Mouse (Mus musculus) macrophage (primary cell): ENCODE data around the gene Sphk1. TPM values are rescaled to one million over a fixed set of nuclear protein-coding genes. Genes with fewer than 3 reads are reported as not detected.

Experiments
- H3K27ac ChIP-seq: fragments of 350-480 bp; formaldehyde crosslinking; 2 replicates; pipeline ENCODE4 v1.9.0; 2021
- H3K36me3 ChIP-seq: fragments of 350-480 bp; formaldehyde crosslinking; 2 replicates; pipeline ENCODE4 v1.9.0; 2021; ENCODE audit errors: inconsistent target
- H3K4me3 ChIP-seq: fragments of 350-480 bp; formaldehyde crosslinking; 2 replicates; pipeline ENCODE4 v1.9.0; 2021; ENCODE audit errors: inconsistent target
- H3K79me2 ChIP-seq: fragments of 350-480 bp; formaldehyde crosslinking; 2 replicates; pipeline ENCODE4 v1.9.0; 2021; ENCODE audit errors: inconsistent target
- WGBS: methylation state at CpG from one replicate; pipeline ENCODE4 v1.1.7; 2026; ENCODE audit warnings: inconsistent platforms; ENCODE audit not compliant: missing documents; 5-methylcytosine and 5-hydroxymethylcytosine counted together
- polyA plus RNA-seq: library from polyadenylated mRNA; stranded (reverse); fragments of 250-400 nt; gene quantifications from 3 replicates; pipeline ENCODE4 v1.2.4, GENCODE M21; 2018; ENCODE audit warnings: inconsistent platforms

Sphk1 gene
- polyA plus RNA-seq, 1 experiment from 2014 or later, result 0.22 TPM

DNA sequence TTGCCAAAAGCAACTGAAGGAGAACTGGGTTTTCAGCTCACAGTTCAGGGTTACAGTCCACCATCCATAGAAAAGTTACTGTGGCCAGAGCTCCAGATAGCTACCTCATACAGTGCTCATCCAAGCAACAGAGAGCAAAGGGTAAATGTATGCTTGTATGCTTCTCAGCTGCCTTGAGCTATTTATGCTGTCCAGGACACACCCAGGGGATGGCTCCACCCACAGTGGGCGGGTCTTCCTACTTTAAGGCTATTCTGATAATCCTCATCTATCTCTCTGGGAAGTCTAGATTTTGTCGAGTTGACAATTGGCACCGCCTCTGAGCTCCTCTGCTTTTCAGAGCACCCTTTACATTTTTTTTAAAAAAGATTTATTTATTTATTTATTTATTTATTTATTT is 9.6 kb upstream of the Sphk1 start:
- Histone ChIP-seq H3K4me3 (no peak overlapping the region), H3K27ac (no peak overlapping the region), H3K79me2 (no peaks in the 10 kb centered on the region), H3K36me3 (no peaks in the 10 kb centered on the region)
- WGBS, result 60% methylated on average over 3 of the region's 3 CpGs

DNA sequence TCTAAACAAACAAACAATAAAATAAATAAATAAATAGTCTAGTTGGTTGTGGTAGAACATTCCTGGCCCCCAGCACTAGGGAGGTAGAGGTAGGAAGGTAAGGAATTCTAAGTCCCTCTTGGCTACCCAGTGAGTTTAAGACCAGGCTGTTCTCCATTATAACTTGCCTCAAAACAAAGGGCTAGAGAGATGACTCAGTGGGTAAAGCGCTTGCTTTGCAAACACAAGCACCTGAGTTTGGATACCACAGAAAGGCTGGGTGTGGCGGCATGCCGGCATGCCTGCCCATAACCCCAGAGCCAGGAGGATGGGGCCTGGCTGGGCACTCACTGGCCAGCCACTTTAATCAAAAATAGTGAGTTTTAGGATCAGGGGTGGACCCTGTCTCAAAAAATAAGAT is 8.7 kb upstream of the Sphk1 start:
- Histone ChIP-seq H3K27ac (no peak overlapping the region), H3K79me2 (no peaks in the 10 kb centered on the region), H3K36me3 (no peaks in the 10 kb centered on the region), H3K4me3 (no peak overlapping the region)
- 92% methylated on average over 3 of the region's 3 CpGs for WGBS

DNA sequence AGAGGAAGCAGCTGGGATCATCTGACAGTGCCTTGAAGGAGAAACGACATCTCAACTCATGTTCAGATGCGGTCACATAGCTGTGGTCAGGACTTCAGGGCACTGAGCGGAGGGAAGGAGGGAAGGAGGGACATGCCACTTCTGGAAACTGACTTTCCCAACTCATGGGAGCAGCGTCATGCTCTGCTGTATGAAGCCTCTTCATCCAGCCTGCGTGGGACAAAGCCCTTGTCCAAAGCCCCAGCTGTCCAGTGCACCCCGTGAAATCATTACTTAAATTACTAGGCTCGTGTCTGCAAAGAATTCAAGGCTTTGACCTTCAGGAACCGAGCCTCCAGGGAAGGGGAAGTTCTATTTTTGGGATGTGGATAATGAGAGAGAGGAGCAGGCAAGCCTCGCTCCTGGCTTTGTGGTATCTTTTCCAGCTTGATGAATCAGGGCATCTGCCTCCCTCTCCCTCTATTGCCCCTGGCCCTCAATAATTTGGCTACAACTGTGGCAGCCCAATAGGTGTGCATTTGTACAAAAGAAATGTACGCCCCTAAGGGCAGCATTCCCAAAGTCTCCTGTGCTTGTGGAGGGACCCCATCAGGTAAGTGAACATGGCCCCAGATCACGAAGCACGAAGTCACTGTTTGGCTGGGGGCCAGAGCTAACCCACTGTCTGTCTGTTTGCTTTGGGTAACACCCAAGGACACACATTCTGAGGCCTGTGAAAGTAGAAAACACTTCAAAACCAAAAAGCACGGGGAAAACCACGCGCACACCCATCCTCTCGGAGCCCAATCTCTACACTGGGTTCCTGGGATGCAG is 7.6 kb upstream of the Sphk1 start:
- Histone ChIP-seq H3K27ac (no peak overlapping the region), H3K4me3 (no peak overlapping the region), H3K36me3 (no peaks in the 10 kb centered on the region), H3K79me2 (no peaks in the 10 kb centered on the region)
- 64% methylated on average over 16 of the region's 16 CpGs for whole genome bisulfite sequencing

DNA sequence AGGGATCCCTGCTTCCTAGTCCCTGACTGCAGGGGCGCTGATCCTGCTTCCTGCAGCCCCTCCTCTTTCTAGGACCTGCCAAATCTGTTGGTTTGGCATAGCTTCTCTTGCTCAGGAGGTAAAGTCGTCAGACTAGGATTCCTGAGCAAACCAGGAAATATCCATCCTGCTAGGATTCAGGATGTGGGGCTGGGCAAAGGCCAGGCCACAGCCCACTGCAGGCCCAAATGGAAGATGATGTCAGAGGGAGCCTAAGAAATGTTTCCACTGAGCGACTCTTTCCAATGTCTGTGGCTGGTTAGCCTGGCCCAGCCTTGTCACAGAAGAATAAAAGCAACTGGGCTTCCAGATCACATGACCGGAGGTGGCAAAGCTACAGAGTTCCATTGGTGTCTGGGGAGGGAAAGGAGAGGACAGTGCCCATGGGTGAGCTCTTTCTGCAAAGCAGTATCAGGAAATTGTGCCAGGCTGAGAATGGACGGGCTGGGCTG is 7.0 kb upstream of the Sphk1 start:
- 63% methylated on average over 5 of the region's 5 CpGs for WGBS
- Histone ChIP-seq H3K27ac (no peak overlapping the region), H3K36me3 (no peaks in the 10 kb centered on the region), H3K4me3 (no peak overlapping the region), H3K79me2 (no peaks in the 10 kb centered on the region)

DNA sequence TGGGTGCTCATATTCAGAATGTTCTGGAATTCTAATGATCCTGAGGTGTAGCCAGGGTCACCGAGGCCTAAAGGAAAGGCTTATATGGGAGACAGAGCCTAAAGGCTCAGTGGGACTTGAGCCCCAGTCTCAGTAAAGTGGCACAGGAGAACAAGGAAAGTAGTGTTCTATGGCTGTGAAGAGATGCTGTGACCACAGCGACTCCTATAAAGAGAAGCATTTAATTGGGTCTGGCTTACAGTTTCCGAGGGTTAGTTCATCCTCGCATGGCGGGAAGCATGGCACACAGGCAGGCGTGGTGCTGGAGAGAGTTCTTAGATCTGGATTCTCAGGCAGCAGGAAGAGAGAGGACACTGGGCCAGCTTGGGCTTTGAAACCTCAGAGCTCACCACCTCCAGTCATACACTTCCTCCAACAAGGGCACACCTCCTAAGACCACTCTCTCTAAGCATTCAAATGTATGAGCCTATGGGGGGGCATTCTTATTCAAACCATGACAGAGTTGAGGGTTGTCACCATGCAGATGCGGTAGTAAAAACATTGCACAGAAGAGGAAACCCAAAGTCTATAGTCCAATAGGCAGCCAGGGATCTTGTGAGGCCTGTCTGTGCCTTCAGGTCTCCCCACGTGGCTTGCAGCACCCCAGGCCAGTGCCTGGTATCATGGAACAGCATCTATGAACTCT is 1.9 kb upstream of the Sphk1 start:
- Histone ChIP-seq H3K36me3 (no peaks in the 10 kb centered on the region), H3K27ac (no peak overlapping the region), H3K4me3 (no peak overlapping the region), H3K79me2 (no peaks in the 10 kb centered on the region)
- WGBS, result 92% methylated on average over 8 of the region's 8 CpGs

DNA sequence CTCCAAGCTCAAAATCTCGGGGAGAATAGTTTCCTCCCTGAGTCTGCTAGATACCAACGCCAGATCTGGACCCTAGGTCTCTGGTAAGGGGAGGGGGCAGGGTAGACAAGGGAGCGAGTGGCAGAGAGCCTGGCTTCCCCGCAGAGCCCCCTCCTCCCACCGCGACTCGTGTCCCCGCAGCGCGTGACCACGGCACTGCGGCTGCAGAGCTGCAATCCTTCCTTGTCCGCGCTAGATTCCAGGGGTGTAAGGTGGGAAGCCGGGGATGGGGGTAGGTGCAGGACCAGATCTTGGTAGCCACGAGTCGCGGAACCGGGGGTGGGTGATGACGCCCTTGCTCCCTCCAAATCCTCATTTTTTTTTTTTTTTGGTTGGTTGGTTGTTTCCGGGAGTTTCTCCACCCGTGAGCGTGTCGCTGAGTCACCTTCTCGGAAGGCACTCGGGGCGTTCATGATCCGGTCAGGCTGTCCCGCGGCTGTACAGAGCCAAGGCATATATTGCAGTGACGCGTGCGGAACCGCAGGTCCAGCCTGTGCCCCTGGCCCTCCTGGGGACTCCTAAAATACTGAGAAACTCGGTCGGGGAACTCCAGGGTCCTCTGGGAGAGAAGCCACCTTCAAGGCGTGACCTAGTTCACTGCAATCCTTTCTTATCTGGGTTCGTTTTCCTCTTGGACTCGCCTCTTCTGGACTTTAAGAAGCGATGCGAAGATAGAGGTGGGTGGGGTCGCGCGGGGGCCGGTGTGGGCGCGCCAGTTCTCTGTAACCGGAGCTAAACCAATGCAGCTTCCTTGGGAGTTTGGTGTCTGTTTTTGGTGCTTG is 856 bp downstream of the Sphk1 start:
- no peaks in the 10 kb centered on the region for H3K36me3 ChIP-seq
- H3K27ac ChIP-seq, result no peak overlapping the region
- H3K4me3 ChIP-seq, result no peak overlapping the region
- no peaks in the 10 kb centered on the region for H3K79me2 ChIP-seq
- 5% methylated on average over 43 of the region's 48 CpGs for WGBS

DNA sequence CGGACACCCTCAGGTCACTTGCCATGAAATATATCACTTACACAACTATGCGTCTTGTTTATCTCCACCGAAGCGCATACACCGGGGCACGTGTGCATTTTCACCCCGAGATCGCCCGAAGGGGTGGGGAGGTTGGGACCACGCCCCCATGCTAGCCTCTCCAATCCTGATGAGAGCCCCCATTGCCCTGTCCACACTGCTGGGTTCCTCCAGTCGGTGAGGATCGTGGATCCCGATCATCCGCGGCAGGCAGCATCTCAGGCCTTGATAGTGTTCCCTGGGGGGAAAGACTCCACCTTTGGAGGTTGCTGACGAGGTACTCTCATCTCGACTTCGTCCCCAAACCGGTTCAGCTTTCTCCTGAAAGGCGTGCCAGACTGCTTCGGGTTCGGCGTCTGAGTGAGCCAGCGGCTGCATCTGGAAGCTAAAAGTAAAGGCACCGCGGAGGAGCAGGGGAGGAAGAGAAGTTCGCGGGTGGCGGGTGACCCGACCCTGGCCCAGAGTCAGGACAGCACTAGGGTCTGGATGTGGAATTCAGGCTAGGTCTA is 1.6 kb downstream of the Sphk1 start:
- no peak overlapping the region for H3K27ac ChIP-seq
- no peaks in the 10 kb centered on the region for H3K79me2 ChIP-seq
- 2% methylated on average over 29 of the region's 30 CpGs for WGBS
- no peaks in the 10 kb centered on the region for H3K36me3 ChIP-seq
- H3K4me3 ChIP-seq, result no peak overlapping the region

DNA sequence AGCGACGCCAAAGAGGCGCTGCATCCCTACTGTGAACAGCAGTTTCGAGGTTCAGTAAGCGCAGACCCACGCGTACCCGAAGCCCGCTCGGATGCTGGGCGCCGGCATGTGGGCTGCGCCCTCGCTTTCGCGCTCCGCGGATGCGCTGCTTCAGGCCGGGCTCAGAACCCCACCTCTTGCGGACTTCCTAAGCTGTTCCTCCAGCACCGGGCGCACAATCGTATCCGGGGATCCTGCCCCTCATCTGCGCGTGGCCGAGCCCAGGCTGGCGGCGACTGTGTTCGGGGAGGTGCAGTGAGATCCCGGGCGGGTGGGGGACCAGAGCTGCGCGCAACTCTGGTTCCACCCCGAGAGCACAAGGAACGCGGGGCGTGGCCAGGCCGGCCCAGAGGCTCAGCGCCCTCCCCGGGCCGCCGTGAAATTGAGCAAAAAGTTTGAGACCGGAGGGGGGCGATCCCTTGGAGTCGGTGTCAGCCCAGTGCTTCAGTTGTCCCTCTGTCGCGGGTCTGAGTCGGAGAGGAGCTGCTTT is 2.1 kb downstream of the Sphk1 start:
- Histone ChIP-seq H3K36me3 (no peaks in the 10 kb centered on the region), H3K27ac (no peak overlapping the region), H3K79me2 (no peaks in the 10 kb centered on the region), H3K4me3 (no peak overlapping the region)
- WGBS, result 2% methylated on average over 50 of the region's 50 CpGs

DNA sequence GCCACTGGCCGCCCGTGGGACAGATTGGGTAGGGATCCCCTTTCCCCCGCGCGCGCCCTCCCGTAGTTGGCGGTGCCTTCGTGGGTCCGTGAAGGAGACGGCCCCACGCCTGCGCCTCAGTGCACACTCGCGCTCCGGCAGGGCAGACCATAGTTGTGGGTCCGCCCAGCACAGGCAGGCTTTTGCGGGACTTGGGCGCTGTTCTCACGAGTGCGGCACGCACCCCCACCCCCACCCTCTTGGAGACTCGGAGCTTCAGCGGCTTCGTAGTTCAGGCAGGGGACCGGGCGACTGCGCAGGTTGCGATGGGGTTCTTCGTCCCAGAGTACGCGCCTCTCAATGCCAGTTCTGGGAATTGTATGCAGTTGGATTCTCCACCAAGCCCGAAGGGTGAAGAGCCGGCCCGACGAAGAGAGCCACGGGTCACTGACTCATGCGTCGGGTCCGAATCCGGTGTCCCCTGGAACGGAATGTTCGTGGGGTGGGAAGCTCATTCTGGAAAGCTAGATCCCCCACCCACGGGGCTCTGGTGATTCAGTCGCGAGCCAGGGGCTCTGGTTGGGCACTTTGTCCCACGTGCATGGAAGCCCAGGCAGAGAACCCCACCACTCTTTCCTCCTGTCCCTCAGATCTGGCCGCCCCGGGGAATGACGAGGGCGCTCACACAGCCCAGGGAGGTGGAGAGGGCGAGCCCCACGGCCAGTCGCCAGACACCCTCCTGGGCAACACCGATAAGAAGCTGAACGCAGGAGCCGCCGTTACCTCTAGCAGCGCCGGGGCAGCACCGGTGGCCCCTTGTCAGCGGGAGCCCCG is 2.8 kb downstream of the Sphk1 start:
- no peaks in the 10 kb centered on the region for H3K79me2 ChIP-seq
- no peak overlapping the region for H3K27ac ChIP-seq
- H3K4me3 ChIP-seq, result no peak overlapping the region
- 2% methylated on average over 63 of the region's 63 CpGs for WGBS
- no peaks in the 10 kb centered on the region for H3K36me3 ChIP-seq

DNA sequence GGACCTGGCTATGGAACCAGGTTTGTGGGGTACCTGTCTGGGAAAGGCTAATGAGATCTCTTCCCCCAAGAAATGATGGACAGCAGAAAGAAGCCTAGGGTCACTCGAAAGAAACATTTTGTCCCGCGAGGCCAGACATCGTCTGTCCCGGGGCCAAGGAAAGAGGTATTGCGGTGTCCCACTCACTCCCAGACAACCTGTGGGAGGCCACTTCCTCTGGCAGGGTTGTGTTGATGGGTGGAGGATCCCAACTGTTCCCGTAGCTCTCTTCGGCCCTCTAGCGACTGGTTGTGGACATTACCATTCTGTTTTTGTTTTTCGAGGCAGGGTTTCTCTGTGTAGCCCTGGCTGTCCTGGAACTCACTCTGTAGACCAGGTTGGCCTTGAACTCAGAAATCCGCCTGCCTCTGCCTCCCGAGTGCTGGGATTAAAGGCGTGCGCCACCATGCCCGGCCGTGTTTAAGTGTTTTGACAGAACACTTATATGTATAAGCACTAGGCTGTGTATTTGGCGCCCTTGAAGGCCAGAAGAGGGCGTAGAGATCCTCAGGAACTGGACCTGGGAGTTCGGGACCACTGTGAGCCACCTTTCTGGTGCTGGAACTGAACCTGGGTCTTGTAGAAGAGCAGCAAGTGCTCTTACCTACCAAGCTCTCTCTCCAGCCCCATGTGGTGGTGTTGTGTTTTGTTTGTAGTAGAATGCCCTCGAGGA is 3.6 kb downstream of the Sphk1 start:
- Histone ChIP-seq H3K4me3 (no peak overlapping the region), H3K79me2 (no peaks in the 10 kb centered on the region), H3K36me3 (no peaks in the 10 kb centered on the region), H3K27ac (no peak overlapping the region)
- WGBS, result 16% methylated on average over 20 of the region's 20 CpGs

DNA sequence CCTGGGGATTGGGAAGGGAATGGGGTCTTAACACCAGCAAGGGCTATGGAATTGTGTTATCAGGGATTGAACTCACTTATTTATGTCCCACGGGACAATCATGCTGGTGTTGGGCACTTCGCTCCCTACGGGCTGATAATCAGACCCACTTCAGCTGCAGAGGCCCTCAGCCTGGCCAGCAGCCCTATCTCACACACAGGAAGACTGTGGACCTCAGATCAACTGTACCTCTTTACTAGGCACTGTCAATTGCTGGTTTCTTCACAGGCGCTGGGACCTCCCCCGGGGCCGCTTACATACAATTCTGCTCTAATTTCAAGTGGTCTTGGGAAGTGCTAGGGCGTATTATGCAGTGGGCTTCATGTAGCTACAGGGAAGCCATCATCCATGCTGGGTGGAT is 6.0 kb downstream of the Sphk1 start:
- WGBS, result 97% methylated on average over 7 of the region's 7 CpGs
- Histone ChIP-seq H3K36me3 (no peaks in the 10 kb centered on the region), H3K27ac (no peak overlapping the region), H3K79me2 (no peaks in the 10 kb centered on the region), H3K4me3 (no peak overlapping the region)

DNA sequence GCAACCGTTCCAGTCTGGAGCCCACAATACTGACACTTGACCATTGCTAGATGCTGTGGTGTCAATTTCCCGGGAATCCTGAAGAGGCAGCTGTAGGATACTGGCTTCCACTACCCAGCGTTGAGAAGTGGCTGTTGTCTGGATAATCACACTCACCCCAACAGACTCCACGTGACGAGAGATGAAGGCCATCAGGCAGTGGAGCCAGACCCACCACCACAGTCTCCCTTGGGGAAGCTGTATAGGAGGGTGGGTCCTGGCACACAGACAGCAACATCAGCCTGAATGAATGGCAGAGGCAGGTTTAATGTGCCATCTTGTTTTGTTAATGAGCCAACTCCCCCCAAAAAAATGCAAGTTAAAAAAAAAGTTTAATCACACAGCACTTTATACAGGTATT is 6.7 kb downstream of the Sphk1 start:
- no peaks in the 10 kb centered on the region for H3K36me3 ChIP-seq
- H3K79me2 ChIP-seq, result no peaks in the 10 kb centered on the region
- WGBS, result 98% methylated on average over 5 of the region's 5 CpGs
- H3K27ac ChIP-seq, result no peak overlapping the region
- no peak overlapping the region for H3K4me3 ChIP-seq

DNA sequence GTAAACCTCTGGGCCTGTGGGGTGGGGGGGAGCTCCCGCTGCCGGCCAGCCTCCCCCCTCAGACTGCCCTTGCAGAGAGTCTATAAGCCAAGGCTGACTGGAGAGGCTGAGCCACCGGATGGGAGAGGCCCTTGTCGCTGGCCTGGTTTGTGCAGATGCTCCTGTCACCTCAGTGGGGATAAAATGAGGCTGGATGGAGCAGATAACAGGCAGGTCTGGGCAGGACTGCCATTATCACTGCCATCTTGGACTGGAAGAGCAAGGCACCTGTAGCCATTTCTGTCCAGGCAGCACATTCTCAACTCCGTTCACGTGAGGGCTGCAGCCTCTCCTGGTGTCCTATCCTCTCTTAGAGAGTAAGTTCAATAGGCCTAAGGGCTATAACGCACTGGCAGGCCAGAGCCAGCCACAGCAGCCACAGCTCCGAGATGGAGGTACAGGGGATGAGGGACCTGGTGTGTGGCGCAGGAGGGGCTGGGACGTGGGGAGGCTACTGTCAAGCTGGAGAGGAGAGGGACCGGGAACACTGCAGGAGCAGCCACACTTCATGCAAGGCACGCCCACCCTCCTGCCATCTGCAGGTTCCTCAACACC is 7.5 kb downstream of the Sphk1 start:
- 96% methylated on average over 12 of the region's 12 CpGs for WGBS
- Histone ChIP-seq H3K36me3 (no peaks in the 10 kb centered on the region), H3K27ac (no peak overlapping the region), H3K4me3 (no peak overlapping the region), H3K79me2 (no peaks in the 10 kb centered on the region)
